Mouse (Mus musculus): ENCODE measurements around the gene Iqca. TPM values are rescaled to one million over a fixed set of nuclear protein-coding genes. Genes with fewer than 3 reads are reported as not detected.

Iqca gene
- polyA plus RNA-seq, 1 experiment: 0.33 TPM

GRCm38 (mm10) chr1:90183602-90184001, 30.4 kb upstream of the Iqca start:
- no peak for DNase-seq
- H3K27ac ChIP-seq (ENCODE audit: insufficient read depth, low read depth, low read length): no peak overlapping the region
- H3K27me3 ChIP-seq (replicated peaks; ENCODE audit: control insufficient read depth, insufficient read depth, low read length): no peaks in the 10 kb centered on the region
- TF ChIP-seq POLR2A (IDR thresholded peaks at IDR 0.05; ENCODE audit: low read depth, low read length) (no peak), CTCF (conservative IDR thresholded peaks at IDR 0.05; ENCODE audit: insufficient read depth, insufficient read length, low read depth, low read length) (no peak)
- no peaks in the 10 kb centered on the region for H3K36me3 ChIP-seq (ENCODE audit: control insufficient read depth, insufficient read depth, low read length)
- H3K4me3 ChIP-seq (ENCODE audit: insufficient read depth, low read depth, low read length): no peak overlapping the region
- no peaks in the 10 kb centered on the region for H3K4me1 ChIP-seq (ENCODE audit: control insufficient read depth, insufficient read depth, low read length)
- WGBS: 64% methylated on average over 6 of the region's 6 CpGs

- TF ChIP-seq POLR2A (IDR thresholded peaks at IDR 0.05; ENCODE audit: low read depth, low read length): no peak
- TF ChIP-seq CTCF (conservative IDR thresholded peaks at IDR 0.05; ENCODE audit: insufficient read depth, insufficient read length, low read depth, low read length): no peak
- Histone ChIP-seq H3K36me3 (ENCODE audit: control insufficient read depth, insufficient read depth, low read length) (no peaks in the 10 kb centered on the region), H3K27me3 (replicated peaks; ENCODE audit: control insufficient read depth, insufficient read depth, low read length) (no peaks in the 10 kb centered on the region), H3K27ac (ENCODE audit: insufficient read depth, low read depth, low read length) (no peak overlapping the region), H3K4me1 (ENCODE audit: control insufficient read depth, insufficient read depth, low read length) (no peaks in the 10 kb centered on the region), H3K4me3 (ENCODE audit: insufficient read depth, low read depth, low read length) (no peak overlapping the region)
- 72% methylated on average over 5 of the region's 5 CpGs for WGBS
- DNase-seq: no peak
Observed at GRCm38 (mm10) chr1:90182521-90182920, 29.3 kb upstream of the Iqca start.

GRCm38 (mm10) chr1:90180966-90181699, 27.9 kb upstream of the Iqca start:
- Histone ChIP-seq H3K27ac (ENCODE audit: insufficient read depth, low read depth, low read length) (no peak overlapping the region), H3K4me1 (ENCODE audit: control insufficient read depth, insufficient read depth, low read length) (no peaks in the 10 kb centered on the region), H3K4me3 (ENCODE audit: insufficient read depth, low read depth, low read length) (no peak overlapping the region), H3K27me3 (replicated peaks; ENCODE audit: control insufficient read depth, insufficient read depth, low read length) (no peaks in the 10 kb centered on the region), H3K36me3 (ENCODE audit: control insufficient read depth, insufficient read depth, low read length) (no peaks in the 10 kb centered on the region)
- no peak for TF ChIP-seq CTCF (conservative IDR thresholded peaks at IDR 0.05; ENCODE audit: insufficient read depth, insufficient read length, low read depth, low read length)
- no peak for TF ChIP-seq POLR2A (IDR thresholded peaks at IDR 0.05; ENCODE audit: low read depth, low read length)
- WGBS: 70% methylated on average over 12 of the region's 12 CpGs
- DNase-seq: no peak

- Histone ChIP-seq H3K27me3 (replicated peaks; ENCODE audit: control insufficient read depth, insufficient read depth, low read length) (no peaks in the 10 kb centered on the region), H3K36me3 (ENCODE audit: control insufficient read depth, insufficient read depth, low read length) (no peaks in the 10 kb centered on the region), H3K4me3 (ENCODE audit: insufficient read depth, low read depth, low read length) (no peak overlapping the region), H3K4me1 (ENCODE audit: control insufficient read depth, insufficient read depth, low read length) (no peaks in the 10 kb centered on the region), H3K27ac (ENCODE audit: insufficient read depth, low read depth, low read length) (no peak overlapping the region)
- DNase-seq: no peak
- 80% methylated on average over 7 of the region's 7 CpGs for WGBS
- no peak for TF ChIP-seq CTCF (conservative IDR thresholded peaks at IDR 0.05; ENCODE audit: insufficient read depth, insufficient read length, low read depth, low read length)
- TF ChIP-seq POLR2A (IDR thresholded peaks at IDR 0.05; ENCODE audit: low read depth, low read length): no peak
Observed at GRCm38 (mm10) chr1:90180479-90180878, 27.3 kb upstream of the Iqca start.

GRCm38 (mm10) chr1:90177978-90178377, 24.8 kb upstream of the Iqca start:
- Histone ChIP-seq H3K27me3 (replicated peaks; ENCODE audit: control insufficient read depth, insufficient read depth, low read length) (no peaks in the 10 kb centered on the region), H3K4me1 (ENCODE audit: control insufficient read depth, insufficient read depth, low read length) (no peaks in the 10 kb centered on the region), H3K4me3 (ENCODE audit: insufficient read depth, low read depth, low read length) (no peak overlapping the region), H3K36me3 (ENCODE audit: control insufficient read depth, insufficient read depth, low read length) (no peaks in the 10 kb centered on the region), H3K27ac (ENCODE audit: insufficient read depth, low read depth, low read length) (no peak overlapping the region)
- WGBS: 78% methylated on average over 5 of the region's 5 CpGs
- TF ChIP-seq POLR2A (IDR thresholded peaks at IDR 0.05; ENCODE audit: low read depth, low read length) (no peak), CTCF (conservative IDR thresholded peaks at IDR 0.05; ENCODE audit: insufficient read depth, insufficient read length, low read depth, low read length) (no peak)
- DNase-seq: no peak

GRCm38 (mm10) chr1:90177565-90177964, 24.4 kb upstream of the Iqca start:
- no peak for DNase-seq
- Histone ChIP-seq H3K27ac (ENCODE audit: insufficient read depth, low read depth, low read length) (no peak overlapping the region), H3K36me3 (ENCODE audit: control insufficient read depth, insufficient read depth, low read length) (no peaks in the 10 kb centered on the region), H3K4me3 (ENCODE audit: insufficient read depth, low read depth, low read length) (no peak overlapping the region), H3K27me3 (replicated peaks; ENCODE audit: control insufficient read depth, insufficient read depth, low read length) (no peaks in the 10 kb centered on the region), H3K4me1 (ENCODE audit: control insufficient read depth, insufficient read depth, low read length) (no peaks in the 10 kb centered on the region)
- no peak for TF ChIP-seq CTCF (conservative IDR thresholded peaks at IDR 0.05; ENCODE audit: insufficient read depth, insufficient read length, low read depth, low read length)
- TF ChIP-seq POLR2A (IDR thresholded peaks at IDR 0.05; ENCODE audit: low read depth, low read length): no peak

GRCm38 (mm10) chr1:90176223-90176622, 23.0 kb upstream of the Iqca start:
- no peaks in the 10 kb centered on the region for H3K27me3 ChIP-seq (replicated peaks; ENCODE audit: control insufficient read depth, insufficient read depth, low read length)
- no peak overlapping the region for H3K27ac ChIP-seq (ENCODE audit: insufficient read depth, low read depth, low read length)
- no peak overlapping the region for H3K4me3 ChIP-seq (ENCODE audit: insufficient read depth, low read depth, low read length)
- WGBS: 67% methylated on average over 7 of the region's 7 CpGs
- TF ChIP-seq POLR2A (IDR thresholded peaks at IDR 0.05; ENCODE audit: low read depth, low read length) (no peak), CTCF (conservative IDR thresholded peaks at IDR 0.05; ENCODE audit: insufficient read depth, insufficient read length, low read depth, low read length) (no peak)
- DNase-seq: no peak
- H3K4me1 ChIP-seq (ENCODE audit: control insufficient read depth, insufficient read depth, low read length): no peaks in the 10 kb centered on the region
- H3K36me3 ChIP-seq (ENCODE audit: control insufficient read depth, insufficient read depth, low read length): no peaks in the 10 kb centered on the region

Measured in kidney, adult 2 months (tissue).